Mouse (Mus musculus) fibroblast of lung, adult 2 months (primary cell): Measurements from ENCODE around the gene Izumo1.

Experiments used
- DNase-seq: peaks from one replicate; pipeline ENCODE4 v3.0.0-alpha.2; 2011; ENCODE audit warnings: low read depth

Izumo1 gene

DNA sequence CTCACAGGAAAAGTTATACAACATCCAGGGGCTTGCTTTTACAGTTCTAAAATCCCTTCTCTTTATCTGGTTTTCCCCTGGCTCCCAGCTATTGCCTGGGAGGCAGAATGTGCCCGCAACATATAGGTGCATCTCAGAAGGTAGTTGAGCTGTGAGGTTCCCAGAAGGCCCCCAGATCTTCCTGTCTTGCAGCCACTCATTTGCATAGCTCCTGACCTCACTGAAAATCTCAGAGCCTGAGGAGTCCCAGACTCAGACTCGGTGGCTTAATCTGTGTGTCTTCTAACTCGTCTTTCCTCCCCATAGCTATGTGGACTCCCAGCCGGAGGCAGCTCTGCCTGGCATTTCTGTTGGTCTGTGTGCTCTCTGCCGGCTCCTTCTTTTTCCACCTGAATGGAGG lies 3.3 kb upstream of the Izumo1 start:
- no peak for DNase-seq

- DNase-seq, result no peak
Measured at GRCm38 (mm10) chr7:45619592-45619991, 2.0 kb upstream of the Izumo1 start.

DNA sequence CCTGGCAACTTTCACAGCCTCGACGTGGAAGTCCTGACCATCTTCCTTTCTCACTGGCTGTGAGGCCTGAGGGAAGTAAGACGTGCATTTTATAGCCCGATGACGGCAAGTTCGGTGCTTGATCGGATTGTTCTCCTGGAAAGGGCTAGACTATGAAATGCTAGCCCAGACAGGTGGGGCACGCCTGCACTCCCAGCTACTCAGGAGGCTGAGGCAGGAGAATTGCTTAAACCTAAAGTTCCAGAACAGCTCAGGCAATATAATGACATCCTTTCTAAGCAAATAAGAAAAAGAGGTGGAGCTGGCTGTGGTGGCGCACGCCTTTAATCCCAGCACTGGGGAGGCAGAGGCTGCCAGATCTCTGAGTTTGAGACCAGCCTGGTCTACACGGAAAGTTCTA lies 1.9 kb downstream of the Izumo1 start:
- DNase-seq, result no peak

GRCm38 (mm10) chr7:45624718-45625117 lies 3.1 kb downstream of the Izumo1 start:
- no peak for DNase-seq

DNA sequence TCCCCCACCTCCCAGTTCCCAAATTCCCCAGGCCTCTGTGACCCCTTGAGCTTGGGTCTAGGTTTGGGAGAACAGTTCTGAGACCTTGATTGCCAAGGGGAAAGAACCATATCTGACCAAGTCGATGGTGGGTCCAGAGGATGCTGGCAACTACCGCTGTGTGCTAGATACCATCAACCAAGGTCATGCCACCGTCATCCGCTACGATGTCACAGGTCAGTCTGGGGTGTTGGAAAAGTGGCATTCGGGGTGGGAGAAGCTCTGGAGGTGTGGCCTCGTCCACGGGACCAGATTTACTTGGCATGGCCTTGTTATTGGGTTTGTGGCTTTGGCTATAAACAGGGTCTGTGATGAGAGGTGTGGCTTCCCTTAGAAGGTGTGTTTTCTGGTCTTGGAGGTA lies 3.9 kb downstream of the Izumo1 start:
- DNase-seq, result no peak

GRCm38 (mm10) chr7:45626571-45627076 lies 5.0 kb downstream of the Izumo1 start:
- no peak for DNase-seq

GRCm38 (mm10) chr7:45627261-45627660 lies 5.7 kb downstream of the Izumo1 start, which contains the start of gene Rasip1:
Rasip1 (plus strand) TSS chr7:45627488.
- no peak for DNase-seq

GRCm38 (mm10) chr7:45628364-45629294 lies 7.0 kb downstream of the Izumo1 start:
- DNase-seq, result peak; percentile 54

DNA sequence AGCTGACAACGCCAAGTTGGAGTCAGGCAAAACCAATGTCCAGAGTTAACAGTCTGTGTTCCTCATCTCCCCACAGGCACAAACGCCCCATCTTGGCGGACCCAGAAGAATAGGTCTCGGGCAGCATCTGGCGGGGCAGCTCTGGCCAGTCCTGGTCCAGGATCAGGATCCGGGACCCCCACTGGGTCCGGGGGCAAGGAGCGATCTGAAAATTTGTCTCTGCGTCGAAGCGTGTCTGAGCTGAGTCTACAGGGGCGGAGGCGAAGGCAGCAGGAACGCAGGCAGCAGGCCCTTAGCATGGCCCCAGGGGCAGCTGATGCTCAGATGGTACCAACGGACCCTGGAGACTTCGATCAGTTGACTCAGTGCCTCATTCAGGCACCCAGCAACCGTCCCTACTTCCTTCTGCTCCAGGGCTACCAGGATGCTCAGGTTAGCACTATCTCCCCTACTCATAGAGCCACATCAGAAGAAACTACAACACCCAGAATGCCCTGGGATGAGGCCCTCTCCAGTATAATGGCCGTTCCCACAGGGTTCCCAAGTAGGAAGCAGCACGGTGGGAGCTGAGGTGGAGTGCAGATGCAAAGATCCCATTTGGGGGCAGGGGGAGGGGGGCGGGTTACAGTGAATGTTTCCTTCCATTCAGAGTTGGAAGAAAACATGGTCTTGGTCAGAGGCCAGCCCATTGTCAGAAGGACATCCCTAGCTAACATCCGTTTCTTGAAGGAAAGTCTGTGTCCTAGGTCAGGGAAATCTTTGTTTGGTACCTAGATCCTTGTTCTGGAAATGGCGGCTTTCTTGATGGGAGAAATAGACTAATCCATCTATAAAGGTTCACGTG lies 8.7 kb downstream of the Izumo1 start:
- no peak for DNase-seq

DNA sequence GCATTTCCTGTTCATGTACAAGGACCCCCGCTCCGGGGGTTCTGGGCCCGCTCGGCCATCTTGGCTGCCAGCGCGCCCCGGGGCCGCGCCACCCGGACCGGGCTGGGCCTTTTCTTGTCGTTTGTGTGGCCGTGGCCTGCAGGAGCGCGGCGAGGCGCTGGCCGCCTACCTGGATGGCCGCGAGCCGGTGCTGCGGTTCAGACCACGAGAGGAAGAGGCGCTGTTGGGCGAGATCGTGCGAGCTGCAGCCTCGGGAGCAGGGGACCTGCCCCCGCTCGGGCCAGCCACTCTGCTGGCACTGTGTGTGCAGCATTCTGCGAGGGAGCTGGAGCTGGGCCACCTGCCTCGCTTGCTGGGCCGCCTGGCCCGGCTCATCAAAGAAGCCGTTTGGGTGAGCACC lies 10.9 kb downstream of the Izumo1 start:
- no peak for DNase-seq

DNA sequence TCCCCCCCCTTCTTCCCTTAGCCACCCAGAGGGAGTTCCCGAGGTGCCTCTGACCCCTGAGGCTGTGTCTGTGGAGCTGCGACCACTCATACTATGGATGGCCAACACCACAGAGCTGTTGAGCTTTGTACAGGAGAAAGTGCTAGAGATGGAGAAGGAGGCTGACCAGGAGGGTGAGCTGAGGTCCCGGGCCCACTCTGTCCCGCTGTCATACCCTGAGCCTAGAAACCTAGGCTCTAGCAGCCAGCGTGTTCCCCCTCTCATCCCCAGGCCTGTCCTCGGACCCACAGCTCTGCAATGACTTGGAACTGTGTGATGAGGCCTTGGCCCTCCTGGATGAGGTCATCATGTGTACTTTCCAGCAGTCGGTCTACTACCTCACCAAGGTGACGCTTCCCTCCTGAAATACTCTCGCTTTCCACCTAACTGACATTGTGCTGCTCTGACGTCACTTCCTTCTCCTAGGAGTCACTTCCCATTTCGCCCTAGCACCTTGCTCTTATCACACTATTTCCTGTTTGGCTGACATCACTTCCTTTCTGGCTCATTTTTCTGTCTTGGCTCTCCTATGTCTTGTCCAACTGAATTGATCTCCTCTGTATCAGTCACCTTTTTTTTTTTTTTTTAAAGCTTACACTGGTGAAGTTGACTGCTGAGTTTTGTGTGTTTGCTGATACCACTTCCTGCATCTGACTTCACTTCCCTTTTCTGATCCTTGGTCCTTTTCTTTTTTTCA lies 13.5 kb downstream of the Izumo1 start:
- no peak for DNase-seq

GRCm38 (mm10) chr7:45635711-45636688 lies 14.4 kb downstream of the Izumo1 start:
- no peak for DNase-seq

GRCm38 (mm10) chr7:45637710-45638109 lies 16.1 kb downstream of the Izumo1 start:
- DNase-seq, result no peak

GRCm38 (mm10) chr7:45638623-45639401 lies 17.2 kb downstream of the Izumo1 start:
- DNase-seq, result peak; percentile 97

- DNase-seq, result no peak
Measured at GRCm38 (mm10) chr7:45639561-45640027, 18.0 kb downstream of the Izumo1 start, which contains the start of gene Mamstr. Mamstr (plus strand) TSS chr7:45639977.

- DNase-seq, result no peak
Measured at GRCm38 (mm10) chr7:45640191-45640957, 18.8 kb downstream of the Izumo1 start.

- peak; percentile 27 for DNase-seq
Measured at GRCm38 (mm10) chr7:45641391-45642040, 19.9 kb downstream of the Izumo1 start.

- no peak for DNase-seq
Measured at GRCm38 (mm10) chr7:45642083-45642482, 20.5 kb downstream of the Izumo1 start.
